ENCODE assay signal across 9 mouse cellular contexts in genomic region chr7:6777107-6777506, GRCm38 (mm10). TPM values are rescaled to one million over a fixed set of nuclear protein-coding genes. Genes with fewer than 3 reads are reported as not detected.
DNase-seq lines count a peak whose midpoint lies in the region; ATAC-seq and TF ChIP-seq lines count a peak whose summit lies in the region.
"Had no signal": no experiment of that assay in that cellular context is flagged by ENCODE, and none has a peak within 500 bp of the region (broad histone marks: within the 10 kb centered on the region; RNA-seq: fewer than 3 reads in every experiment).

No protein-coding gene starts in this region.

- no peak for TF ChIP-seq CTCF in intestine, postnatal 0 days (IDR thresholded peaks at IDR 0.05; ENCODE audit: low read depth)
- no peak for TF ChIP-seq CTCF in embryonic fibroblast, embryonic 13.5 days (IDR thresholded peaks at IDR 0.05; ENCODE audit: borderline replicate concordance, insufficient read depth, low read length)

- peak overlapping the region; percentile 75 for H3K27ac ChIP-seq in intestine, embryonic 14.5 days (ENCODE audit: low read depth)
- H3K27ac ChIP-seq in intestine, postnatal 0 days (ENCODE audit: low read depth, low read length) = no peak overlapping the region
- H3K27ac ChIP-seq in embryonic fibroblast, embryonic 13.5 days (ENCODE audit: insufficient read depth, low read length) = peak overlapping the region; percentile 60
- H3K27ac ChIP-seq in midbrain, embryonic 15.5 days = peak overlapping the region; percentile 48; the same call in 1 of the 2 replicates
- H3K27ac ChIP-seq: liver, embryonic 13.5 days had no signal

- ATAC-seq in intestine, embryonic 14.5 days (replicated peaks; ENCODE audit: low FRiP score, low TSS enrichment, low read depth) = peak; percentile 51
- ATAC-seq in intestine, postnatal 0 days = no peak
- no peak; the same call in 1 of the 2 replicates for ATAC-seq in midbrain, embryonic 15.5 days (replicated peaks)

- TF ChIP-seq POLR2A in embryonic fibroblast, embryonic 13.5 days (IDR thresholded peaks at IDR 0.05; ENCODE audit: low read depth, low read length) = no peak

- H3K27me3 ChIP-seq in intestine, embryonic 14.5 days (replicated peaks; ENCODE audit: control insufficient read depth, insufficient read depth, low read length) = no peaks in the 10 kb centered on the region
- no peaks in the 10 kb centered on the region for H3K27me3 ChIP-seq in intestine, postnatal 0 days (replicated peaks; ENCODE audit: control insufficient read depth, insufficient read depth, low read length)
- H3K27me3 ChIP-seq in midbrain, embryonic 15.5 days (replicated peaks) = no peaks in the 10 kb centered on the region
- H3K27me3 ChIP-seq: liver, embryonic 13.5 days had no signal

- H3K4me1 ChIP-seq in intestine, embryonic 14.5 days (replicated peaks; ENCODE audit: control insufficient read depth, insufficient read depth, low read length) = peaks cover 33% of the 10 kb centered on the region
- H3K4me1 ChIP-seq in intestine, postnatal 0 days (replicated peaks; ENCODE audit: control insufficient read depth, insufficient read depth, low read length) = no peaks in the 10 kb centered on the region
- peaks cover 21% of the 10 kb centered on the region for H3K4me1 ChIP-seq in embryonic fibroblast, embryonic 13.5 days (ENCODE audit: control insufficient read depth, insufficient read depth, low read length)
- H3K4me1 ChIP-seq in midbrain, embryonic 15.5 days = 0 out of 2 replicates have a peak, but pooled peaks cover 5% of the 10 kb centered on the region

- no peak overlapping the region for H3K4me2 ChIP-seq in intestine, embryonic 14.5 days (ENCODE audit: low read length)
- H3K4me2 ChIP-seq in intestine, postnatal 0 days (replicated peaks; ENCODE audit: low read depth) = no peak overlapping the region
- H3K4me2 ChIP-seq in midbrain, embryonic 15.5 days = no peak overlapping the region
- H3K4me2 ChIP-seq: liver, embryonic 13.5 days had no signal

- 22% methylated on average over 2 of the region's 2 CpGs for WGBS in intestine, embryonic 14.5 days
- 47% methylated on average over 2 of the region's 2 CpGs for WGBS in intestine, postnatal 0 days
- whole genome bisulfite sequencing in midbrain, embryonic 15.5 days = 79% methylated on average over 2 of the region's 2 CpGs

- no peak overlapping the region for H3K9ac ChIP-seq in intestine, embryonic 14.5 days (ENCODE audit: low read length)
- H3K9ac ChIP-seq in intestine, postnatal 0 days (ENCODE audit: low read depth, low read length) = no peak overlapping the region
- H3K9ac ChIP-seq in midbrain, embryonic 15.5 days = no peak overlapping the region
- H3K9ac ChIP-seq: liver, embryonic 13.5 days had no signal

- H3K36me3 ChIP-seq in intestine, embryonic 14.5 days (ENCODE audit: control insufficient read depth, insufficient read depth, low read length) = no peaks in the 10 kb centered on the region
- H3K36me3 ChIP-seq in intestine, postnatal 0 days (ENCODE audit: control insufficient read depth, insufficient read depth) = no peaks in the 10 kb centered on the region
- H3K36me3 ChIP-seq in midbrain, embryonic 15.5 days (replicated peaks) = no peaks in the 10 kb centered on the region
- H3K36me3 ChIP-seq: liver, embryonic 13.5 days had no signal

- DNase-seq in intestine, embryonic 14.5 days (ENCODE audit: low spot score) = peak; percentile 60
- peak; percentile 12 to 14 for DNase-seq in kidney, postnatal 36 days
- DNase-seq in adrenal gland, postnatal 25 days = no peak
- no peak for DNase-seq in adrenal gland, postnatal 4 days (ENCODE audit: low spot score in 2 of 2)
- no peak for DNase-seq in natural killer cell, adult 2 months (ENCODE audit: low spot score in 2 of 2)
- DNase-seq: liver, embryonic 13.5 days had no signal

- no peak overlapping the region for H3K4me3 ChIP-seq in intestine, embryonic 14.5 days (ENCODE audit: low read depth, low read length)
- H3K4me3 ChIP-seq in intestine, postnatal 0 days (ENCODE audit: low read depth, low read length) = no peak overlapping the region
- no peak overlapping the region for H3K4me3 ChIP-seq in embryonic fibroblast, embryonic 13.5 days (ENCODE audit: insufficient read depth, low read length)
- no peak overlapping the region for H3K4me3 ChIP-seq in midbrain, embryonic 15.5 days
- H3K4me3 ChIP-seq: liver, embryonic 13.5 days had no signal

- H3K9me3 ChIP-seq in intestine, embryonic 14.5 days (ENCODE audit: control insufficient read depth, low read length) = no peaks in the 10 kb centered on the region
- no peaks in the 10 kb centered on the region for H3K9me3 ChIP-seq in intestine, postnatal 0 days (ENCODE audit: control insufficient read depth)
- H3K9me3 ChIP-seq in midbrain, embryonic 15.5 days = no peaks in the 10 kb centered on the region
- H3K9me3 ChIP-seq: liver, embryonic 13.5 days had no signal

RNA-seq across cellular contexts. Expression of gene Usp29, which starts 46.7 kb away (rescaled TPM):
- 5.7 and 6.8 TPM in 2 replicates for polyA plus RNA-seq in intestine, embryonic 14.5 days (2014; fragmentation: Nextera tagmentation; extraction: Ambion mirVana)
- polyA plus RNA-seq in intestine, postnatal 0 days (2015; fragmentation: Nextera tagmentation; extraction: Ambion mirVana) = 0.68 and 0.71 TPM in 2 replicates
- polyA plus RNA-seq in embryonic fibroblast, embryonic 13.5 days (2011; ENCODE audit: insufficient read length, low read depth, missing spikeins) = 1.5 and 4.9 TPM in 2 replicates
- polyA plus RNA-seq in midbrain, embryonic 15.5 days (2015; fragmentation: Nextera tagmentation; extraction: Ambion mirVana) = 36.2 and 42.4 TPM in 2 replicates
- 1.2 and 1.7 TPM in 2 replicates for total RNA-seq in adrenal gland, postnatal 25 days (2021)
- 1 to 10 TPM; 8.3 to 8.5 TPM for total RNA-seq in adrenal gland, postnatal 4 days (2021)

RNA-seq across cellular contexts. Expression of gene Peg3, which starts 46.9 kb away (rescaled TPM):
- 151 and 164 TPM in 2 replicates for polyA plus RNA-seq in intestine, embryonic 14.5 days (2014; fragmentation: Nextera tagmentation; extraction: Ambion mirVana)
- polyA plus RNA-seq in intestine, postnatal 0 days (2015; fragmentation: Nextera tagmentation; extraction: Ambion mirVana) = 15.6 and 16.6 TPM in 2 replicates
- polyA plus RNA-seq in embryonic fibroblast, embryonic 13.5 days (2011; ENCODE audit: insufficient read length, low read depth, missing spikeins) = 69.0 and 168 TPM in 2 replicates
- polyA plus RNA-seq in midbrain, embryonic 15.5 days (2015; fragmentation: Nextera tagmentation; extraction: Ambion mirVana) = 95.1 and 98.5 TPM in 2 replicates
- total RNA-seq in adrenal gland, postnatal 25 days (2021) = 32.2 and 49.5 TPM in 2 replicates
- total RNA-seq in adrenal gland, postnatal 4 days (2021) = 100 to 1,000 TPM; 191 to 197 TPM

Comparison
In these comparisons a context has a peak if more than half of its experiments do, and no peak if none do; other contexts are left out.
1. DNase-seq: peak in intestine, embryonic 14.5 days (single experiment) and kidney, postnatal 36 days (2 of 2); none in adrenal gland, postnatal 25 days (single experiment), adrenal gland, postnatal 4 days (0 of 2) and natural killer cell, adult 2 months (0 of 2).